Mouse (Mus musculus) embryonic facial prominence, embryonic 11.5 days (tissue): Measurements from ENCODE around the gene Rubcn. TPM values are rescaled to one million over a fixed set of nuclear protein-coding genes. Genes with fewer than 3 reads are reported as not detected.
A peak's percentile ranks its signal among the peaks of the same experiment; 100 is the strongest.

Experiments
- ATAC-seq: fragments of 200-750 bp; cut with Nextera tagmentation; replicated peaks from 2 replicates; pipeline ENCODE4 v1.8.0; 2017; ENCODE audit warnings: low read depth; ENCODE audit not compliant: insufficient number of reproducible peaks, low FRiP score, low TSS enrichment
- DNase-seq: peaks from one replicate; pipeline ENCODE4 v3.0.0-alpha.2; 2015; ENCODE audit warnings: low spot score
- H3K27ac ChIP-seq: fragments of 300-500 bp; sonication (generic); replicated peaks from 2 replicates; pipeline ENCODE4 v1.5.1; 2014; ENCODE audit warnings: mild to moderate bottlenecking, low read depth, low read length, control low read depth
- H3K27me3 ChIP-seq: fragments of 300-500 bp; sonication (generic); 2 replicates; pipeline ENCODE4 v1.6.1; 2014; ENCODE audit warnings: mild to moderate bottlenecking, low read length, moderate library complexity, mixed read lengths; ENCODE audit not compliant: control insufficient read depth, insufficient read depth
- H3K36me3 ChIP-seq: fragments of 300-500 bp; sonication (generic); replicated peaks from 2 replicates; pipeline ENCODE4 v1.6.1; 2014; ENCODE audit warnings: low read depth, mild to moderate bottlenecking, low read length, moderate library complexity, mixed read lengths; ENCODE audit not compliant: control insufficient read depth, insufficient read depth
- H3K4me1 ChIP-seq: fragments of 300-500 bp; sonication (generic); 2 replicates; pipeline ENCODE4 v1.6.1; 2014; ENCODE audit warnings: low read length, mixed read lengths; ENCODE audit not compliant: control insufficient read depth, insufficient read depth
- H3K4me2 ChIP-seq: fragments of 300-500 bp; sonication (generic); 2 replicates; pipeline ENCODE4 v1.6.1; 2014; ENCODE audit warnings: low read depth, mild to moderate bottlenecking, control low read depth, low read length, moderate library complexity
- H3K4me3 ChIP-seq: fragments of 300-500 bp; sonication (generic); 2 replicates; pipeline ENCODE4 v1.5.1; 2014; ENCODE audit warnings: low read depth, low read length, control low read depth
- H3K9ac ChIP-seq: fragments of 300-500 bp; sonication (generic); replicated peaks from 2 replicates; pipeline ENCODE4 v1.6.1; 2014; ENCODE audit warnings: mild to moderate bottlenecking, control low read depth, low read length
- H3K9me3 ChIP-seq: fragments of 300-500 bp; sonication (generic); replicated peaks from 2 replicates; pipeline ENCODE4 v1.6.1; 2016; ENCODE audit warnings: mild to moderate bottlenecking, low read length, inconsistent platforms, mixed read lengths; ENCODE audit not compliant: control insufficient read depth
- WGBS: fragments of 180-500 bp; shearing (Covaris S2); extraction: QIAGEN DNeasy Blood & Tissue Kit; methylation state at CpG from one replicate; pipeline ENCODE4 v1.1.7; 2014; 5-methylcytosine and 5-hydroxymethylcytosine counted together
- polyA plus RNA-seq: library from polyadenylated mRNA; unstranded; fragments of >200 nt; fragmentation: Nextera tagmentation; extraction: Ambion mirVana; gene quantifications from 2 replicates; pipeline ENCODE4 v1.2.1, GENCODE M21; 2014

The Rubcn gene
- polyA plus RNA-seq, 1 experiment from 2014 or later = 10.5 TPM

GRCm38 (mm10) chr16:32813362-32813761, 64.2 kb downstream of the Rubcn start:
- Histone ChIP-seq H3K4me2 (no peak overlapping the region), H3K4me1 (peaks cover 3% of the 10 kb centered on the region), H3K4me3 (no peak overlapping the region), H3K27me3 (no peaks in the 10 kb centered on the region), H3K36me3 (no peaks in the 10 kb centered on the region), H3K9ac (no peak overlapping the region), H3K27ac (no peak overlapping the region), H3K9me3 (no peaks in the 10 kb centered on the region)
- WGBS = 53% methylated on average over 9 of the region's 9 CpGs
- ATAC-seq = no peak
- DNase-seq = no peak

- no peaks in the 10 kb centered on the region for H3K27me3 ChIP-seq
- no peaks in the 10 kb centered on the region for H3K9me3 ChIP-seq
- 0 out of 2 replicates have a peak, but pooled peaks have one; percentile 64 for ATAC-seq
- peak; percentile 89 for DNase-seq
- peaks cover 3% of the 10 kb centered on the region for H3K4me1 ChIP-seq
- no peak overlapping the region for H3K27ac ChIP-seq
- no peak overlapping the region for H3K9ac ChIP-seq
- H3K4me2 ChIP-seq = no peak overlapping the region
- H3K36me3 ChIP-seq = no peaks in the 10 kb centered on the region
- WGBS = 2% methylated on average over 9 of the region's 9 CpGs
- no peak overlapping the region for H3K4me3 ChIP-seq
Observed at GRCm38 (mm10) chr16:32812888-32813361, 64.6 kb downstream of the Rubcn start.

- Histone ChIP-seq H3K9ac (no peak within 1 kb of the TSS), H3K27ac (no peak within 1 kb of the TSS), H3K4me3 (no peak within 1 kb of the TSS), H3K4me1 (peaks cover 3% of the 10 kb centered on the region; the same call in 1 of the 2 replicates), H3K4me2 (no peak within 1 kb of the TSS), H3K36me3 (no peaks in the 10 kb centered on the region), H3K27me3 (no peaks in the 10 kb centered on the region), H3K9me3 (no peaks in the 10 kb centered on the region)
- ATAC-seq (no peak), DNase-seq (no peak)
- WGBS = 86% methylated on average over 4 of the region's 4 CpGs
Observed at GRCm38 (mm10) chr16:32810321-32810720, 67.2 kb downstream of the Rubcn start, which contains the start of gene Smbd1. Smbd1 (minus strand) TSS chr16:32810477.

- H3K4me1 ChIP-seq = no peaks in the 10 kb centered on the region
- no peak overlapping the region for H3K9ac ChIP-seq
- H3K27ac ChIP-seq = no peak overlapping the region
- no peaks in the 10 kb centered on the region for H3K36me3 ChIP-seq
- WGBS = 54% methylated on average over 8 of the region's 8 CpGs
- H3K4me2 ChIP-seq = no peak overlapping the region
- ATAC-seq (no peak), DNase-seq (no peak)
- H3K4me3 ChIP-seq = no peak overlapping the region
- H3K27me3 ChIP-seq = no peaks in the 10 kb centered on the region
- H3K9me3 ChIP-seq = no peaks in the 10 kb centered on the region
Observed at GRCm38 (mm10) chr16:32807408-32808185, 70.0 kb downstream of the Rubcn start.

- H3K9me3 ChIP-seq = no peaks in the 10 kb centered on the region
- no peak overlapping the region for H3K9ac ChIP-seq
- no peaks in the 10 kb centered on the region for H3K4me1 ChIP-seq
- ATAC-seq (no peak), DNase-seq (no peak)
- H3K27me3 ChIP-seq = no peaks in the 10 kb centered on the region
- H3K4me2 ChIP-seq = no peak overlapping the region
- H3K27ac ChIP-seq = no peak overlapping the region
- H3K4me3 ChIP-seq = no peak overlapping the region
- 84% methylated on average over 7 of the region's 7 CpGs for WGBS
- H3K36me3 ChIP-seq = no peaks in the 10 kb centered on the region
Observed at GRCm38 (mm10) chr16:32805151-32805550, 72.4 kb downstream of the Rubcn start.

- no peaks in the 10 kb centered on the region for H3K4me1 ChIP-seq
- H3K27me3 ChIP-seq = no peaks in the 10 kb centered on the region
- no peak overlapping the region for H3K27ac ChIP-seq
- no peak overlapping the region for H3K4me2 ChIP-seq
- no peak for DNase-seq
- H3K36me3 ChIP-seq = no peaks in the 10 kb centered on the region
- 45% methylated on average over 5 of the region's 5 CpGs for WGBS
- no peak for ATAC-seq
- H3K9me3 ChIP-seq = no peaks in the 10 kb centered on the region
- H3K9ac ChIP-seq = no peak overlapping the region
- no peak overlapping the region for H3K4me3 ChIP-seq
Observed at GRCm38 (mm10) chr16:32803901-32804300, 73.7 kb downstream of the Rubcn start.

- Histone ChIP-seq H3K9ac (no peak overlapping the region), H3K4me2 (no peak overlapping the region), H3K9me3 (no peaks in the 10 kb centered on the region), H3K4me1 (no peaks in the 10 kb centered on the region), H3K36me3 (no peaks in the 10 kb centered on the region), H3K27ac (no peak overlapping the region), H3K4me3 (no peak overlapping the region), H3K27me3 (no peaks in the 10 kb centered on the region)
- ATAC-seq (no peak), DNase-seq (no peak)
- 64% methylated on average over 6 of the region's 6 CpGs for WGBS
Observed at GRCm38 (mm10) chr16:32803252-32803853, 74.2 kb downstream of the Rubcn start.

GRCm38 (mm10) chr16:32797426-32797689, 80.2 kb downstream of the Rubcn start, which contains the start of gene Muc20:
Muc20 (minus strand) TSS chr16:32797435.
- Histone ChIP-seq H3K36me3 (no peaks in the 10 kb centered on the region), H3K27me3 (no peaks in the 10 kb centered on the region), H3K4me1 (no peaks in the 10 kb centered on the region), H3K27ac (no peak within 1 kb of the TSS), H3K9me3 (no peaks in the 10 kb centered on the region), H3K4me3 (no peak within 1 kb of the TSS), H3K9ac (no peak within 1 kb of the TSS), H3K4me2 (no peak within 1 kb of the TSS)
- WGBS = 89% methylated on average over 3 of the region's 3 CpGs
- ATAC-seq (no peak), DNase-seq (no peak)
